Mouse (Mus musculus) brain, embryonic 14.5 days (tissue): ENCODE data around the gene Aldh9a1.

Experiments
- CTCF ChIP-seq: fragments of 200-500 bp; IDR thresholded peaks from 2 replicates; pipeline ENCODE4 v1.5.1; 2012; ENCODE audit warnings: inconsistent platforms, mild to moderate bottlenecking, moderate library complexity, borderline replicate concordance; ENCODE audit not compliant: insufficient read depth, insufficient read length; ENCODE audit errors: extremely low read depth
- POLR2A ChIP-seq: fragments of 200-500 bp; IDR thresholded peaks from 2 replicates; pipeline ENCODE4 v1.6.1; 2012; ENCODE audit warnings: mild to moderate bottlenecking, inconsistent platforms, borderline replicate concordance; ENCODE audit not compliant: poor library complexity, insufficient read depth, insufficient read length, severe bottlenecking; ENCODE audit errors: extremely low read depth

GRCm38 (mm10) chr1:167362819-167363218, 13.0 kb downstream of the Aldh9a1 start:
- TF ChIP-seq CTCF, result no peak
- no peak for TF ChIP-seq POLR2A
